Mouse (Mus musculus) megakaryocyte, adult 5-6 weeks (primary cell): ENCODE results near the gene Atp11b. TPM values are rescaled to one million over a fixed set of nuclear protein-coding genes. Genes with fewer than 3 reads are reported as not detected.

Experiments
- ATAC-seq: 2 replicates; pipeline ENCODE4 v1.8.0; 2016; ENCODE audit warnings: mild to moderate bottlenecking, inconsistent platforms; ENCODE audit not compliant: poor library complexity, severe bottlenecking
- total RNA-seq, 2 experiments: library from RNA; stranded (forward) in 1 of 2; stranded (reverse) in 1 of 2; fragments of 153-499, 151-499 nt in 1 of 2; fragments of 221-1000, 200-1000 nt in 1 of 2; gene quantifications; 2 replicates each; pipeline versions ENCODE4 v1.2.3 to v1.2.4; 2015 to 2017

The Atp11b gene
- total RNA-seq (2015) (186 and 208 TPM in 2 replicates), total RNA-seq (2017) (104 and 140 TPM in 2 replicates)

- peak; percentile 90 for ATAC-seq
Observed at GRCm38 (mm10) chr3:35753825-35754767, at the start of gene Atp11b. Atp11b (plus strand) TSS chr3:35754106.

DNA sequence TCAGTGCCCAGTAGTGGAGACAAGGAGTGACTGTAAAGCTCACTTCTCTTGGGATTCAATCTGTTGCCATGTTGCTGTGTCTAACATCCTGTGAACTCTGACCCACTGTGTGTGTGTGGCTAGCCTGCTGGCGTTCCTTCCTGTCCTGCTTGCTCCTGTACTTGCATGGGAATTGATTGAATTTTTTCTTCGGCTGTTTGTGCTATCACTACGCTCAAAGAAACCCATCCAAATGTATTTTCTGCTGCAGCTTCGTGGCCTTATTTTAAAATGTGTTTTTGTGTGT lies 49.6 kb upstream of the Atp11b start:
- ATAC-seq, result no peak

DNA sequence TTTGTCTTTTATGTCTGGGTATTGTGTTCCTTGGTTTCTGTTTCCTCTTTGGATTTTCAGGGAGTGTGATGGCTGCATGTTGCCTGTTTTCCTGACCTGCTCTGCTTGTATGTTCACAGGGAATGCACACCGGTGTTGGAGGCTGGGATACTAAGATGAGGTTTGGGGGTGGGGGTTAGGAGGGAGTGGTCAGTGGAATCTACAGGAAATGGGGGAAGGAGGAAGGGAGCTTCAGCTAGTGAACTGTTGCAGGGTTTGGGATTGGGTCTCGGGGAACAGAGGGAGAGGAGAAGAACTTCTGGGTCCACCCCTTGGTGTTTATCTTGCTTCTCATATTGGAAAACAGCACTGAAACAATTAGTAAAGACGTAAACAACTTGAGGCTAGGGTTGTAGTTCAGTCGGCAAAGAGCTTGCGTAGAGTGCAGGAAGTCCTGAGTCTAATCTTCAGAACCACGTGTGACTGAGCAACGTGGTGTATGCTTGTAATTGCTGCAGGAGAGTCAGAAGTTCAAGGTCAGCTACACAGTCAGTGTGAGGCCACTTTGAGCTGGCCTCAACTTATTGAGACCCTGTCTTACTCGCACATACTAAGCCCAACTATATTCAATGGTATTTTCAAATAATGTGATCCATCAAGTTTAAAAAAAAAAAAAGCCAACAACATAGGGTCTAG lies 34.2 kb upstream of the Atp11b start:
- no peak for ATAC-seq

DNA sequence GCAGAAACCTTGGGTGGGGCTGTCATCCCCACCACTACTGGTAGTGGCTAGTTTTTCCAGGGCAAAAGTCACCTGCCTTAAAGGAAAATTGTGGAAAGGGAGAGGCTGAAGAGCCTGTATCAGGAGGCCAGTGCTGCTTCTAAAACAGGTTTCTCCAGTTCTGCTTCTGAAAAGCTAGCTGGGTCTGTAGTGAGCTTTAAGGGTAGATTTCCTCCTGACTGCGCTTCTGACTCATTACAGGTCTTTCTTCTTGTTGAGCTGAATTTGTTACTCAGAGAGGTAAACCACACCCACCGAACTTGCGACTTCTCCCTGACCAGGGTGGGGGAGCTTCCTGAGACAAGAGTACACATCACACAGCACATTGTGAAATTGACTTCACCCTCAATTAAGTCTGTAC lies 33.1 kb upstream of the Atp11b start:
- ATAC-seq, result peak; percentile 94

DNA sequence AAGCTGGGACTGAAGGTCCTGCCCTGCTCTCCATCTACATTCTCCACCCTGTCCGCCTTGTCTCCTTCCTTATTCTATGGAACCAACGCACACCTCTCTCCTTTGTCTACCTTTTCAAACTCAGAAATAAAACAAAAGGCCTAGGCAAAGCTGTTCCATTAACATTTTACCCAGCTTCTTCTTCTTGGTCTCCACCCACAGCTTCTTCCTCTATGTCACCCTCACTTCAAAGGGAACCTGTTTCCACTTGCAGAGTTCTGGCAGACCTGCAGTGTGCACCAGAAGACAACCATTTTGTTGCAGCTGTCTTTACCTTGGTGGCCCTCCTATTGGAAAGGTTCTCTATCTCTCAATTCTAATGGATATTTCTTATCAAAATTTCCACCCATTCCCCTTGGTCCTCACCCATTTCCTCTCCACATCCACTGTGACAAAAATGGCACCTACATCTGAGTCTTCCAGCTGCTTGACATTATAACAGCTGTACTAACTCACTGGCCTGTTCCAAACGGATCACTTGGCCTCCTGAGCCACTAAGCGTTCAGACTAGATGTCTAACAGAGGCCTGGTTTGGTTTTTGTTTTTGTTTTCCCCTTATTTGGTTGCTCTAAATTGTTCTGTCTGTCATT lies 32.0 kb upstream of the Atp11b start:
- ATAC-seq, result peak; percentile 53; the same call in 1 of the 2 replicates

GRCm38 (mm10) chr3:35722811-35723210 lies 31.1 kb upstream of the Atp11b start:
- ATAC-seq, result no peak

DNA sequence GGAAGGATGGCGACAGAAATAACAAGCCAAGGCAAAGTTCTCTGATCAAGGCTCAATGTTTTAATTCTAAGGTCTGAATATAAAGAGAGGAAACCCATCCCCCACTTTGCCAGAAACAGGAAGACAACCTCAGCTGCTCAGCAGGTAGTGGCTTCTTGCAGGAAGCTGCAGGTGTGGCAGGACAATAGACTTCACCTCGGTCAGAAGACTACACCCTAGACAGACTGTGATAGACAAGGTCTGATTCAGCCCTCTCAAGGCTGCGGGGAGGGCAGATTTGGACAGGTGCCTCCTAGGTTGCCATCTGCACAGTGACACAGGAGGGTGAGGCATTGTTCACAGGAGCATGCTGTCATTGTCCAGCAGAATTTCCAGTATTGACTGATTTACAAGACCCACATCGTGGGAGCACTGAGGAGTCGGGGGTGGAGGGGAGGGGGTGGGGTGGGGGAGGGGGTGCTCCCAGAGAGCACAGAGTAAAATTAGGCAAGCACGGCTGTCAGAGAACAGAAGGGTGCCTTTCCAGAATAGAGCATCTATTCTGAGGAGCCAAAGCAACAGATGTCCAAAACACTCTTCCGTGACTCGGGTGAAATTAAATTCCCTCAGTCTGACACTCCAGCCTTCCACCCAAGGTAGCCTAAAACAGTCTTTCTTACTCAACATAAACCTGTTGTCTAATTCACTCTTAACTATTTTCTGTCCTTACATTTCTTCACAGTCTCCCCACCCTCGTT lies 30.2 kb upstream of the Atp11b start:
- no peak for ATAC-seq

GRCm38 (mm10) chr3:35725096-35725495 lies 28.8 kb upstream of the Atp11b start:
- ATAC-seq, result no peak

DNA sequence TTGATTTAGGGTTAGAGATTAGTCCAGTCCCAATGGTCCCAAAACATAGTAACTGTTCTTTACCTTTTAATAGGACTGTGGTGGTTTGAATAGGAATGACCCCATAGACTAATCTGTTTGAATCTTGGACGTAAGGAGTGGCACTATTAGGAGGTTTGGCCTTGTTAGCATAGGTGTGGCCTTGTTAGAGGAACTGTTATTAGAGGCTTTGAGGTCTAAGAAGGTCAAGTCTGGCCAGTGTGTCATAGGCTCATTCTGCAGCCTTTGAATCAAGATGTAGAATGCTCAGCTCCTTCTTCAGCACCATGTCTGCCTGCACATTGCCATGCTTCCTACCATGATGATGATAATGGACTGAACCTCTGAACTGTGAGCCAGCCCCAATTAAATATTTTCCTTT lies 27.0 kb upstream of the Atp11b start:
- ATAC-seq, result no peak

- ATAC-seq, result no peak
Observed at GRCm38 (mm10) chr3:35729490-35729889, 24.4 kb upstream of the Atp11b start.

- peak; percentile 98 for ATAC-seq
Observed at GRCm38 (mm10) chr3:35731981-35732777, 21.7 kb upstream of the Atp11b start.

- peak; percentile 34 for ATAC-seq
Observed at GRCm38 (mm10) chr3:35732778-35733147, 21.1 kb upstream of the Atp11b start.

DNA sequence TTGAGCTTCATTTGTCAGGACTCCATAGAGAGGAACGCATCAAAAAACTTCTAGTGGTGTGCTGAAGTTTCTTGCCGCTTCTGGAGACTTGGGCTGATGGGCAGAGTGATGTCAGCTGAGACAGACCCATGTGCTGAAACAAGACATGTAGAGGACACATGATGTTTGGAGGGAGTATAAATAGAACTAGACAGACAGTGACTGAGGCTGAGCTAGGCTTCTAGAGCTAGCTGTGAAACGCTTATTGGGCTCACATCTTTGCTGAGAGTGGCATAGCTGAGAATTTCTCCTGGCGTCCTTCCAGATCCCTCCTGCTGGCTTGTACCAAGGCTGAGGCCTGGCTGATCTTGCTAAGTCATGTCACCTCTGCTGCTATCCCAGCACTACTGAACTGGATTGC lies 19.4 kb upstream of the Atp11b start:
- no peak for ATAC-seq

GRCm38 (mm10) chr3:35738071-35738470 lies 15.8 kb upstream of the Atp11b start:
- no peak for ATAC-seq

GRCm38 (mm10) chr3:35745010-35745409 lies 8.9 kb upstream of the Atp11b start:
- ATAC-seq, result no peak

DNA sequence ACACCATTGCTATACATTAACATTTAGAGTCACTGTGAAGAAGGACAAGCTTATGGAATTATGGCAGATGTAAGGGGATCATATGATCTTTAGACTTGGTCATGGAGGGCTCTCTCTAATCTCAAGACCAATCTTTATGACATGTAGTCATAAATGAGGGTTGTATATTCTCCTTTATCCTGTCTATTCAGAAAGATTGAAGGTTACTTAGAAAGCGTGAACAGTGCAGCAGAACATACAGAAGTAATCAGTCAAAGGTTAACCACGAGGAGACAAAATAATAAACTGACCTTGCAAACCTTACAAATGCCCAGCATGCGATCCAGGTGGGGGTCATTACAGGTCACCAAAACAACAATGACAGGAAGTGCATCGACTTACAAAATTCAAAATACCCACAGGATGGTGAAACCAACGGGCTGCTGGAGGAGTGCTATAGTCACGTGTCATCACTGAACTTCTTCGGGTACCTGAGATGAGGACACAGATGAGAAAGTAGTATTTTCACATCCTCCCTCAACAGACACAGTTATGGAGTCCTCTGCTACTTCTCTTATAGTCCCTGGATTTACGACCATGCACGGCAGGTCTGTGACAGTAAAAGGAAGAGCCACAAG lies 7.0 kb upstream of the Atp11b start:
- peak; percentile 89 for ATAC-seq

GRCm38 (mm10) chr3:35750286-35750685 lies 3.6 kb upstream of the Atp11b start:
- ATAC-seq, result no peak

GRCm38 (mm10) chr3:35751724-35752123 lies 2.2 kb upstream of the Atp11b start:
- ATAC-seq, result no peak

DNA sequence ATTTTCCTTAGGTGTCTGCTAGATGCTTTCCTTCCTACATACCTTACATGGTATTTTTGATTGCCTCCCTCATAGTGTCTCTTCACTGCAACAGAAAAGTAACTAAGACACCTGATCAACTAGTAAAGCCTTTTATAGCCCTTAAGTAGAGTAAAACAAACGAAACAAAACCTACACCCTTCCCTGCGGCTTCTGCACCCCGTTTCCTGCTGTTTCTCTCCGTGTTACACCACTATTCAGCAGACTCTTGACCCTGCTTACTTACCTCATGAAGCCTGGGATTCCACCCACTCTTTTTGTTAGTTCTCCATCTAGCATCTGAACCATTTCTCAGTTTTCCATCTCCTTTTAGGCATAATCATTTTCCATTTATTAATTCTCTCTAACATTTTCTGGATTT lies 8.8 kb downstream of the Atp11b start:
- ATAC-seq, result peak; percentile 33; the same call in 1 of the 2 replicates
